Mouse (Mus musculus) left cerebral cortex, adult 2 months (tissue): ENCODE results near the gene Brinp3. TPM values are rescaled to one million over a fixed set of nuclear protein-coding genes. Genes with fewer than 3 reads are reported as not detected.
"Not testable (repeated sequence)": the region's sequence is repeated elsewhere in the genome, so short reads cannot be mapped to it uniquely, and the experiment has no call there.

Experiments used
- DNase-seq, 2 experiments: peaks; one replicate each; pipeline ENCODE4 v3.0.0; 2021 to 2022; ENCODE audit warnings: low spot score in 2 of 2, mixed read lengths in 1 of 2; ENCODE audit errors: extremely low spot score in 1 of 2
- H3K27ac ChIP-seq: fragments of 200-600 bp; 2 replicates; pipeline ENCODE4 v1.8.1; 2022
- H3K4me3 ChIP-seq: fragments of 200-600 bp; 2 replicates; pipeline ENCODE4 v1.8.1; 2022
- CTCF ChIP-seq: fragments of 200-600 bp; IDR thresholded peaks from 2 replicates; pipeline ENCODE4 v1.8.1; 2022; ENCODE audit warnings: antibody characterized with exemption, mild to moderate bottlenecking, moderate library complexity
- intact Hi-C: fragments of 180-260 bp; cut with DNase I; formaldehyde crosslinking; loops from one replicate; pipeline ENCODE4 v1.15.1; 2025
- total RNA-seq, 2 experiments: library from RNA; stranded (reverse); gene quantifications; 2 replicates each; pipeline ENCODE4 v1.2.3; 2021

Gene Brinp3
- total RNA-seq, 2 experiments from 2014 or later: 46.8 to 49.7 TPM

GRCm38 (mm10) chr1:146556982-146557381, 62.4 kb downstream of the Brinp3 start:
- DNase-seq: no peak
- no peak for TF ChIP-seq CTCF
- no peak overlapping the region for H3K4me3 ChIP-seq
- intact Hi-C loops: no loop called here
- no peak overlapping the region for H3K27ac ChIP-seq

DNA sequence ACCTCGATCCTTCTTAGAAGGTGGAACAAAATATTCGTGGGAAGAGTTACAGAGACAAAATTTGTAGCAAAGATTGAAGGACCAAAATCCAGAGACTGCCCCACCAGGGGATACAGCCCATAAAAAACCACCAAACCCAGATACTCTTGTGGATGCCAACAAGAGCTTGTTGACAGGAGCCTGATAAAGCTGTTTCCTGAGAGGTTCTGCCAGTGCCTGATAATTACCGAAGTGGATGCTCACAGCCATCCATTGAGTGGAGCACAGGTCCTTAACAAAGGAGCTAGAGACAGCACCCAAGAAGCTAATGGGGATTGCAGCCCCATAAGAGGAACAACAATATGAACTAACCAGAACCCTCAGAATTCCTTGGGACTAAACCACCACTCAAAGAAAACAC, 67.6 kb downstream of the Brinp3 start:
- TF ChIP-seq CTCF: no peak
- Histone ChIP-seq H3K4me3 (no peak overlapping the region), H3K27ac (no peak overlapping the region)
- intact Hi-C loops: no loop called here
- no peak for DNase-seq

DNA sequence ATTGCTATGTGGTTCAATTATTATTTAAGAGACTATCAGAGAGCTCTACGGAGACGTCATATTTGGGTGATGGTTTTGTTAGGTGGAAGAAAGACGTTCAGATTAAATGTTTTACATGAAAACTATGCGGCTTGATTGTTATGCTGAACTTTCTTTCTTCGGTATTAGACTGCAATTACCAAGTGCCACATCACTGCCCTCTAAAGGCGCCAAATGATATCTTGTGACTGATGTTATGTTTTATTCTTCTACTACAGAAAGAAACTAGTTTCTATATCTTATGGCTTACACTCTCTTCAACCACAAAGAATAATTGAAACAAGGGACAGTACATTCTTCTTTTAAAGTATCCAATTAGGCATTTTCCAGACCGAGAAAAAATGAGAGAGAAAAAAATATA, 89.6 kb downstream of the Brinp3 start:
- no peak overlapping the region for H3K4me3 ChIP-seq
- peak; percentile 15; the same call in 1 of the 2 replicates for TF ChIP-seq CTCF
- DNase-seq: no peak
- intact Hi-C loops: no loop called here
- H3K27ac ChIP-seq: no peak overlapping the region

DNA sequence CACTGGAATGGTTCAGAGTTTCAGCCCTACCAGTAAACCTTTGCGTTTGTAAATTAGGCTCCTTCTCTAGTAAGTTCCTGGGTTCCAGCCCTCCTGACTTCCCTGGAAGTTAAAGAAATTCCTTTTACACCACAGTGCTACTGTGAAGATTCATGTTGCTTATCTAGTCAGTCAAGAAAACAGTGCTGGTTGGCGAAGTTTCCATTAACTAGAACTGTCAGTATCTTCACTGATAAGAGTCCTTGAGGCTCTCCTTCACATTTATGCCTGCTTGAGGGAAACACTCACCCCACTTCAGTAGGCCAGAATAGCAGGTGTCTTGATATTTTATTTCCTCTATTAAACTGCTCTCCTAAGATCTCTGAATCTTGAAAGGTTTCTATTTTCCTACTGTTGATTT, 138.3 kb downstream of the Brinp3 start:
- DNase-seq: no peak
- no peak for TF ChIP-seq CTCF
- Histone ChIP-seq H3K4me3 (no peak overlapping the region), H3K27ac (no peak overlapping the region)
- intact Hi-C loops: no loop called here

DNA sequence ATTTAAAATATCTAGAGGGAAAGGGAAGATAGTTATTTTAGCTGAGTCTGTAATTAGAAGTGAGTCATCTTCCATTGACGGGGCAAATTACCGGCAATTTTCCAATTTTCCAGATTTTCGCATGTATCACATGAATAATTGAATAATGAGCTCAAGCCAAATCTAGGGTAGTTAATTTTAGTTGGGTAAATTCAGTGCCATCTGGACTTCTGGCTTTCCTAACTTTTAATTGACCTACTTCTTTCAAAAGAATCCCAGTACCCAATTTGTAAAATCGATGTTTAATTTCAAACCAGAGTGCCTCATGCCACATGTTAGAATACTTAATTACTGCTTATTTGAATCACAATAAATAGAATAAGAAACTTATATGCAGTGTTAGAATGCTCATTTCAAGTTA, 162.7 kb downstream of the Brinp3 start:
- TF ChIP-seq CTCF: no peak
- intact Hi-C loops: no loop called here
- no peak for DNase-seq

GRCm38 (mm10) chr1:146700724-146701123, 206.2 kb downstream of the Brinp3 start:
- intact Hi-C loops: no loop called here
- no peak for DNase-seq
- no peak for TF ChIP-seq CTCF
- H3K27ac ChIP-seq: no peak overlapping the region
- no peak overlapping the region for H3K4me3 ChIP-seq

More for the DNA sequence above, 162.7 kb downstream of the Brinp3 start:
- Histone ChIP-seq H3K4me3 (no peak overlapping the region), H3K27ac (no peak overlapping the region)

- Histone ChIP-seq H3K27ac (no peak overlapping the region), H3K4me3 (no peak overlapping the region)
- intact Hi-C loops: no loop called here
- DNase-seq: no peak
- TF ChIP-seq CTCF: no peak
Measured at GRCm38 (mm10) chr1:146719556-146719955, 225.0 kb downstream of the Brinp3 start.

DNA sequence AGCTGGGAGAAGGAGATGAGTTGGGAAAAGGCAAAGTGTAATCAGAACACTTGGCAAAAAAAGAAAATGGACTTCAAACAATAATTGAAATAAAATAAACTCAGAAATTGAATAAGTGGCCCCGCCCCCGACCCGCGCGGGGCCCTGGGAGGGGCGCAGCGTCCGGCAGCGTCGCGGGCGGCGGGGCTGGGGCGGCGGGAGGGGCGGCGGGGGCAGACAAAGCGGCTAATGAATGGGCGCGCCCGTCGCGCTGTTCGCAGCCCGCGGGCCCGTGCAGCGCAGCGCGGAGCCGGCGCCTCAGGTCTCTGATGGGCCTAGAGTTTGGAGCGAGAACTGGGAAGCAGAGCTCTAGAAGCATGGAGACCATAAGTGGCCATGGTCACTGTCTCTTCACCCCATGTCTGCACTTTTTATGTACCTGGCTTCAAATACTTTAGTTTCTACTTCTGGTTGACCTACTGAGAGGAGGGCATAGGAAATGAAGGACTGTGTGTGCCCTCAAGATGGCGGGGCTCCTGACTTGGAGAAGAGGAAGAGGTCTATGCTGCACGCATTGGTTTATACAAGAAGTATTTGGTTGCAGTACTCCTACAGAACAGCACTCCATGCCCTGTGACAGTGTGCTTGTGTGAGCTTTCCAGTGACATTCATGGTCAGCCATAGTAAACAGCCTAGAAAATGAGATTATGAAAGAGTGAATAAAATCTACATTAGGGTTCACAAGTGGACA, 230.4 kb downstream of the Brinp3 start:
- intact Hi-C loops, H3K27ac ChIP-seq, DNase-seq, H3K4me3 ChIP-seq: not testable (repeated sequence)

GRCm38 (mm10) chr1:146751066-146751465, 256.5 kb downstream of the Brinp3 start:
- H3K27ac ChIP-seq: no peak overlapping the region
- no peak for TF ChIP-seq CTCF

DNA sequence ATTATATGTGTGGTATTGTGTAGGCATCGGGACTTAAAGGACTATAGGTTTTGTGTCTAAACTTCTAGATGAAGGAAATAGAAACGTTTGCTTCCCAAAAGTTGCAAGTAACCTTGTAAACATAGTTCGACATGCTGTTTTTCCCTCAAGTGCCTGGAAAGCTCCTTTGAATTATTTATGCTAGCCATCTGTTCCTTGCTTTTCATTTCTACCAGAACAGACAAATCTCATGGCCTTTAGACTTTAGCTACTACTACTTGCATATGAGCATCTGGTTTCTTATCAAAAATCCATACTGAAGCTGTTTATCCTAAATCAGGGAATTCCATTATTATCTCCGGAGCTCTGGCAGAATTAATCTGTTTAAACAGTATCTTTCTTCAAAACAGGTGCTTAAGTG, 288.7 kb downstream of the Brinp3 start:
- Histone ChIP-seq H3K27ac (no peak overlapping the region), H3K4me3 (no peak overlapping the region)
- DNase-seq: no peak
- TF ChIP-seq CTCF: no peak
- intact Hi-C loops: no loop called here

More at GRCm38 (mm10) chr1:146751066-146751465, 256.5 kb downstream of the Brinp3 start:
- no peak for DNase-seq
- no peak overlapping the region for H3K4me3 ChIP-seq
- intact Hi-C loops: no loop called here

- H3K27ac ChIP-seq: no peak overlapping the region
- intact Hi-C loops: no loop called here
- H3K4me3 ChIP-seq: no peak overlapping the region
- DNase-seq: no peak
- no peak for TF ChIP-seq CTCF
Measured at GRCm38 (mm10) chr1:146787236-146787635, 292.7 kb downstream of the Brinp3 start.

DNA sequence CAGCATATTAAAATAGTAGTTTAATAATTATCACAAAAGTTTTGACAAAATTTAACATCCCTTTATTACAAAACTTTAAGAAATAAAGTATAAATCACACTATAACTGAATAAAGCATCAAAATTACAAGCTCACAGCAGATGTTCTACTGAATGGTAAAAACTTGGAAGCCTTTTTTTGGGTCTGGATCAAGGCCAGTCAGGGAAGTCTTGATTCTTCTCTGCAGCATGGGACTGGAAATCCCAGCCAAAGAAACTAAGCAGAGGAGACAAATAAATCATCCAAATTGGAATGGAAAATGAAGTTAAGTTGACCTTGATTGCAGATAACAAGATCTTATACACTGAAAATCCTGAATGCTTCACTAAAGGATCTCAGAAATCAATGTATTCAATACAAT, 298.3 kb downstream of the Brinp3 start:
- TF ChIP-seq CTCF: no peak
- Histone ChIP-seq H3K27ac (no peak overlapping the region), H3K4me3 (no peak overlapping the region)
- peak in 1 of 2 experiments; percentile 15 for DNase-seq
- intact Hi-C loops: no loop called here

DNA sequence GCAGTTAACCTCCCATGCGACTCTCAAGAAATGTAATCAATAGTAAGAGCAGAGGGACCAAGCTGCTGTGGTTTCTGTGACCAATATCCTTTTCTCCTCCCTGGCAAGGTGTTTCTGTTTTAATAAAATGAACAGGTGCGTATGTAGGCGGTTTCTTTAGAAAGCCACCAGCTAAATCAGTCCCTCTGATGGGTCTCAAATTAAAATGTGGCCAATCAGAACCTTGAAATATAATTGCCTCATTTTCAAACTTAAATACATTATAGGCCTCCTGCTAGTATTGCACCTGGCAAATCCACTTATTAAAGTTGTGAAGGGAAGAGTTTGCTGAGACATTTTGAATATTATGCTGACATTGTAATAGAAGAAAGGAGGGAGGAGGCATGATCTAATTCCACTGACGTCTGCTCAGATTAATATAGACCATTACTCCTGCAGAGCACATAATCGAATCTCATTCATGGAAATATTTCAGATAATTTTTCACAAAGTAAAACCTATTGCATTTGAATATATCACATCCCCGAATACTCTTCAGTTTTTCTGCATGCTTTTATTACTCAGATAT, 305.5 kb downstream of the Brinp3 start:
- H3K27ac ChIP-seq: no peak overlapping the region
- DNase-seq: no peak
- TF ChIP-seq CTCF: no peak
- no peak overlapping the region for H3K4me3 ChIP-seq
- intact Hi-C loops: no loop called here
